Mouse (Mus musculus) thymus, postnatal 14 days (tissue): ENCODE results near the gene Inca1.

Experiments
- DNase-seq: peaks from one replicate; pipeline ENCODE4 v3.0.0; 2021

The Inca1 gene

DNA sequence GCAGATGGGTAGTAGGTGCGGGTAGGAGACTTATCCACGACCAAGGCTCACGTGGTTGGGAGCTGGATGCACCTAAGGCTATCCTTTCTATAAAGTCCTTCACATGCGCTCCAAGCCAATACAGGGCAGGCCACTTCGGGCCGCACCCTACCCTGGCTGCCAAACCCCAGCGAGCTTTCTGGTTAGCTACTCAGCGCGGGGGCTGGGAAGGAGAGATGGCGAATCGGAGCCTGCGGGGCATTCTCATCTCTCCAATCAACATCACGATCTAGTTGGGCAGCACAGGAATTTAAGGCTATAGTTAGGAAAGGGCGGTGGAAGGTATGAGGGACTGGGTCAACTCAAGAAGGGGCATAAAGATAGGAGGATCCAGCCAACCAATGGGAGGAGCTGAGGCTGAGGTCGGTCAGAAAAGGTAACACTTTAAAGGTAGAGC, 31.6 kb downstream of the Inca1 start:
- DNase-seq = no peak

DNA sequence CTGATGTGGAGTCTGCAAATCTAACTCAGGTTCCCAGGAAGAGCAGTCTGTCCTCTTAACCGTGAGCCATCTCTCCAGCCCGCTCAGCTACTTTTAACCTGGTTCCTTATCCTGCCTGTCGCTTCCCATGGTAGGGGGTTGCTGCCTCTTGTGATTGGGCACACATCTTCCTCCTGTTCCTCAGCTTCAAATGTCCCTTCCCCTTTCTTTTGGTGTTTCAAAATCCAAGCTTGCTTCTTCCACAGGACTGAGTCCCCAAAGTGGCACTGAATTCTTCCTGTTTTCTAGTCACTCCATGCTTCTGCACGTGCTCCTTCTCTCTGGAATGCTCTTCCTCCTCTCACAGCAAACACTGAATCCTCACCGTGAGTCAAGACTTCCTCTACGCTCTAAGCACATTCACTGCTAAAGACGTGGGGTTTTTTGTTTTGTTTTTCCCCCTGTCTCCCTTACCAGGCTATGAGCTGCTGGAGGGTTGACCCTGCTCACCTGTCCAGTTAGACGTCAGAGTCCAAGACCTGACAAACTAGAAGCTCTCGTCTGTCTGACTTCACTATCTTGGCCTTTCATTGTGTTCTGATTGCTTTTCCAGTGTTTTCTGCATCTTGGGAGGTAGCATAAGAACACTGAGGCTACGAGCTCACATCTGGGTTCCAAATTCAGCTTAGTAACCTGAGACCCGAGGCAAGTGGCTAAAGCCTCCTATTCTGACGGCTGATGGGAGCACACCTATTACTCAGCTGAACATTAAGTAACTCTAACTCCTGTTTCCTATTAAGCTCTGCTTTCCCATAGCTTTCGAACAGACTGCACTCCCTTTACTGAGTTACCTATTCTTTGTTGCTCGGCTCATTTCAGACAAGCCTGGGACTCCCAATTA, 32.4 kb downstream of the Inca1 start:
- no peak for DNase-seq

DNA sequence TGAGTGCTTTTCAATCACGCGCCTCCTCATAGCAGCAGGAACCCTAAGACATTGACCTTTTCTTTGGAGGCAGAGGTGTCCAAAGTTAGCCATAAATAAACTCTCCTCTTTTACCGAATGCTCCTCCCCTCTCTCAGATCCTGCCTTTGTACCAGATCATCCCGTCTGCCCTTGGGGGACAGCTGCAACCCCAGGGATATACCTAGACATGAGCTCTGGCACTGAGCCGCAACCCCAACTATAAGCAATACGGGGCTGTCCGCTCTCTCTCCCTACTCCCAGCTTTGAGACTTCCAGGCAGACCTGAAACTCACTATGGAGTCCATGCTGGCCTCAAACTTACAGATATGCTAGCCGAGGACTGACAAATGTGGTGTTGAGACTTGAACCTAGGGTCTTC, 33.3 kb downstream of the Inca1 start:
- no peak for DNase-seq

DNA sequence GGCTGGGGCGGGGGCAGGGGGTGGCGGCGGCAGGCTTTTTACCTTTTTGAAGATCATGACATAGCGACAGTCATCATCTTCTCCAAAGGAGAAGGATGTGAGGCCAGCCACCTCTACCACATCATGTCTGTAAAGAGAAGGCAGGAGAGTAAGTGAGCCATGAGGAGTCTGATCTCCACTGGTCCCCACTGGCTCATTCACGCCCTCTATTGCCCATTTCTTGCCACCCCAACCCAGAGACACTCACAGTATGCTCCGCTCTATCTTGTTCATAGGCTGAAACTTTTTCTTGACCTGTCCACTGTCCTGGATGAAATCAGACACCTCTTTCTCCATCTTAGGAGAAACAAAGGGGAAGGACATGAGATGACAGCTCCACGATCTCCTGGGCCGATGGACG, 35.2 kb downstream of the Inca1 start:
- no peak for DNase-seq

DNA sequence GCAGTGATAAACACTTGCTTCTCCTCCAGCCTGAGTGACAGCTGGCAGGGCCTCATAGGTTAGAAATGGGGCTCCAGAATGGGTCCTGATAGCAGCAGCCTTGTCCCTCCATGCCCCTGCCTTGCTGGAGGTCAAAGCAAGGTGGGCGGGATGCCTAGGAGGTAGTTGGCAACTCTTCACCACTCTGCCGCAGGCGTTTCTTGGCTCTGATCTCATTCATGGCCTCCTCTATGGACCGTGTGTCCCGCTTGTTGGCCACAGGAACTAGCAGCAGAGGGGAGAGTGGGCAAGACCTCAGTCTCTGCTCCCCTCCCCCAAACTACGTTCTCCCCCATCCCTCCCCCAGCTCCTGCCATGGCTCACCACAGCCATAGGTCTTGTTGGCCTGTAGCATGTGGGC, 36.0 kb downstream of the Inca1 start:
- DNase-seq = no peak

DNA sequence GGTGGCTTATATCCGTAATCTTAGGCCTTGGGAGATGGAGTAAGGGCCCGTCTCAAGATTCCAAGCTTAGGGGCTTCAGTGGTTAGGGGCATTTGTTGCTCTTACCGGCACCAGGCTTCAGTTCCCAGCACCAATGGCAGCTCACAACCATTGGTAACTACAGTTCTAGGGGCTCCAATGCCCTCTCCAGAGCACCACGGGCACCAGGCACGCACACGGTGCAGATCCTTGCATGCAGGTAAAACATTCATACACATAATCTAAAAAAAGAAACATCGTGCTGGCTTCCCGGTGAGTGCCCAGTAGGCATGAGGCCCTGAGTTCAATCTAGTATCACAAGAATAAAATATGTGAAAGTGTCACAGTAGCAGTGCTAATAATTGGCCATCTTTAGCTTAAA, 36.9 kb downstream of the Inca1 start:
- no peak for DNase-seq

DNA sequence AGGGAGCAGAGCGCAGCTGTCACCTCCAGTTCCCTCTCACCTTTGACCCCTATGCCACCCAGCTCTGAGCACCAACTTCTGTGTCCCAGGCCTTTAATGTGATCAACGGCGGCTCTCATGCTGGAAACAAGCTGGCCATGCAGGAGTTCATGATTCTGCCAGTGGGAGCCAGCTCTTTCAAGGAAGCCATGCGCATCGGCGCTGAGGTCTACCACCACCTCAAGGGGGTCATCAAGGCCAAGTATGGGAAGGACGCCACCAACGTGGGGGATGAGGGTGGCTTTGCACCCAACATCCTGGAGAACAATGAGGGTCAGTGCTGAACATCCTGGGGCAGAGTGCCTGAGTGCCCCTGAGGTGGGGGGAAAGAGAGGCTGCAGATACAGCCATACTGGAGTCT, 39.4 kb downstream of the Inca1 start:
- DNase-seq = no peak

DNA sequence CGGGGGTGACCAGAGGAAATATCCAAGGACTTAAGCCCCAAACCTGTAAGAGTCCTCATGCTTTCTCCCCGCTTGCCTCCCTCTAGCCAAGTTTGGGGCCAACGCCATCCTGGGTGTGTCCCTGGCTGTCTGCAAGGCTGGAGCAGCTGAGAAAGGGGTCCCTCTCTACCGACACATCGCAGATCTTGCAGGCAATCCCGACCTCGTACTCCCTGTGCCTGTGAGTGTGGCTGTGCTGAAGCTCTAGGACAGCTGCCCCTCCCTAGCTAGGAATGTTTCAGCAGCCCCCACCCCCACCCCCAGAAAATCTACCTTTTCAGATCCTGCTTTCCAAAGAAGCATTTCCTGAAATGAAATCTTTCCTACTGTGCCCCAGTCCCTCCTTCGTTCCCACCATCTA, 41.0 kb downstream of the Inca1 start:
- DNase-seq = no peak

DNA sequence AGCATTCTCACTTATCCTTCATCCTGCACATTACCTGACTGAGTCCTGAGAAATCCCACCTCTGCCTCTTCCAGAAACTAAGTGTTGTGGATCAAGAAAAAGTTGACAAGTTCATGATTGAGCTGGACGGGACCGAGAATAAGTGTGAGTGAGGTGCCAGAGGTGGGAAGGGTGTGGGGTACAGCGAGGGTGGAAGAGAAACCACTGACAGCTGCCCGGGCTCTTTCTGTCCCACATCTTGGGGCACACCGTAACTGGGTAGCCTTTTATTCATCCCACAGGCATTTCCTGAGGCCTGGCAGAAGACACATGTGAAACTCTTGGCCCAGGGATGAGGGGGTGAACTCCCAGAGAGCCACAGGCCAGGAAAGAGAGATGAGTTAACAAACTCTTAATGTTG, 41.4 kb downstream of the Inca1 start:
- DNase-seq = no peak

DNA sequence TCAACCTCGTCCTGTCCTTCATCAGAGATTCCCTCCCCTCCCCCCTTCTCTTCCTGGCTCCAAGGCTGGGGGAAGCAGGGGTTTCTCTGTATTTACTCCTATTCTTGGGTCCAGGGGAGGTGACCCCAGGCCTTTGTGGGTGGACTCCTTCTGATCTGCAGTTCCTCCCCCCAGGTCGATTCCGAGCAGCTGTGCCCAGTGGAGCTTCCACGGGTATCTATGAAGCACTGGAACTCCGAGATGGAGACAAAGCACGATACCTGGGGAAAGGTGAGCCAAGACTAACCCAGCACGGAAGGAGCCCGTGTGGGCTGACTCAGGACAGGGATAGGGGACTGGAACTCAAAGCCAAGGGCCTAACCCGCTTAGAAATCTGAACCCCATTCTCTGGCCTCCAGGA, 42.0 kb downstream of the Inca1 start:
- peak; percentile 42 for DNase-seq

DNA sequence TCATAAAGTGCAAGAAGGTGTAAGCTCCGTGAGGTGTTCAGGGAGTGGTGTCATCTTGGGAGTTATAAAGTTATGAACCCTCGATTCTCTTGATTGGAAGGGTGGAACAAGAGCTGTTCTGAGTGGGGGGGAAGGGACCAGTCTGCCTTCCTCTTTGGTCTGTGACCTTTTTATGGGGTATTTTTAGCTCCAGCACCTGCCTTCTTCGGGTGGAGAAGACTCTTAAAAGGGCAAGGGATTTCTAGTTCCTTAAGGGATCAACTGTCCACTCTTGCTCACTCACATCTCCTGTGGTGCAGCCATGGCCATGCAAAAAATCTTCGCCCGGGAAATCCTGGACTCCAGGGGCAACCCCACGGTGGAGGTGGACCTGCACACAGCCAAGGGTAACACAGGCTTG, 42.4 kb downstream of the Inca1 start:
- DNase-seq = no peak

DNA sequence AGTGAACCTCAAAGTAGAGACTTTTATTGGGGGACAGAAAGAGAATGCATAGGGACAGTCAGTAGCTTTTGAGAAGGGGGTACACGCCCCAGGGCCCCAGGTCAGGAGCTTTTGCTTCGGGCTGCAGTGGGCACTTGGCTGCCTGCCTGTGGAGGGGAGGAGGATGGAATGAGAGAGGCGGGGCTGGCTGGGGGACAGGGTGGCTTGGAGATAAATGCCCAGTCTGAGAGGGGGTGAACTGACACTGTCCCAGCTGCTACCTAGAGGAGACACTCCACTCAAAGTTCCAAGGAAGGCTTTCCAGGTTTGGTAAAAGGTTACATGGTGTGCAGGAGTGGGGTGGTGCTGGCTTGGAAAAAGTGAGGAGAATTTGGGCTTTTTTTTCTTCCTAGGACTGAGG, 43.0 kb downstream of the Inca1 start, which contains the start of gene Eno3:
Gene Eno3, plus strand, starts transcription at position 239 of the 400 bp plus-strand sequence.
- no peak for DNase-seq

DNA sequence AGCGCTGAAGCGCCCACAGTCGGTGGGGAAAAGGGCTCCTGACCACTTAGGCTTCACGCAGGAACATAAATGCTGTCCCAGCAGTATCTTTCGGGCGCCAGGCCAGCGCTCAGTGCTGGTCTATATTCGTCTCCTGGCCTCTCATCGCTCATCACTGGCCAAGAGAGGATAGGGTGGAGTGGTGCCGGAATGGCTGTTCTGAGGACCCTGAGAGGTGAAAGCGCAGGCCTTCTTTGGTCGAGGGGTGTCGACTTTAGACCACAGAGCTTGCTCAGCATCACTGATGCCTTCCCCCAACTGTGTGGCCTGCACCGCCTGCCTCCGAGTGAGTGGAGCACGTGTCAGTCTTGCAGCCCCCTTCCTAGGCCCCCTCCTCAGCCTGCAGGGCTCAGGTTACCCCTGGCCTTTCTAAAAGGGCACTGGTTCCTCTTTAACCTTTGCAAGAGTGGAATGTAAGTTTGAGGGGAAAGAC, 43.5 kb downstream of the Inca1 start:
- DNase-seq = peak; percentile 37

DNA sequence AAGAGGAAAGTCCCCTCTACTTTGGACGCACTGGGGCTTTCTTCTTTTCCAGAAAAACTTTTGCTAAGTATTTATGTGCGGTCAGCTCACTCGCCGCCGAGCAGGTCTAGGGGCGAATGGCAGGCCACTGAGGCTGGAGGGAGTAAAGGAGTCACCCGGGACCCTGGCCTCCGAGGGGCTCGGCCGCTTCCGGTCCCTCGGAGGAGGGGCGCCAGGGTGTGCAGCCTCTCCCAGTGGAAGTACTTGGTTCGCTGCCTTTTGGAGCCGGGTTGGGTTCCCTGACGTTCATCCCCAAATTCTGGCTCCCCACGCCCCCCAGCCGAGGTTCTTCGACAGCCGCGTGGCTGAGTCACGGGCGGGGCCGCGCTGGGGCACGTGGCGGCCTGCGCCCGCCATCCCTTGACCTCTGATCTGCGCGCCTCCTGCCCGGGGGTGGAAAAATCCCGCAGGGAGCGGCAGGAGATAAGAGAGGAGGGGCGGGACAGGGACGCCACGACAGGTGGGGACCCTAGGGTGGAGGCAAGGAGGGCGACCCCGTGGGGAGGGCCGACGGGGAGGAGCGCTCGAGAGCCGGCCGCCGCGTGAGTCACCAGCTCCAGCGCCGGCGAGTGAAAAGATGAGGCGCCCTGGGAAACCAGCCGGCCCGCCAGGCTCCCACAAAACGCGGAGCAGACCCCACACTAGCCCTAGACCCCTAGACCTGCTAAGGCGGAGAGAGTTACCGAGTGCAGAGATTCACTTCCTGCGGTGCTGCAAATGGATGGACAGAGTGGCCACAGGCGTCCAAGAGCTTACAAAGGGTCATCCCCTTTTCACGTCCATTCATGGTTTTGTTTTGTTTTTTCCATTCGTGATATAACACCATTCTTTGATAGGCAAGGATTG, 44.1 kb downstream of the Inca1 start:
- DNase-seq = peak; percentile 73

DNA sequence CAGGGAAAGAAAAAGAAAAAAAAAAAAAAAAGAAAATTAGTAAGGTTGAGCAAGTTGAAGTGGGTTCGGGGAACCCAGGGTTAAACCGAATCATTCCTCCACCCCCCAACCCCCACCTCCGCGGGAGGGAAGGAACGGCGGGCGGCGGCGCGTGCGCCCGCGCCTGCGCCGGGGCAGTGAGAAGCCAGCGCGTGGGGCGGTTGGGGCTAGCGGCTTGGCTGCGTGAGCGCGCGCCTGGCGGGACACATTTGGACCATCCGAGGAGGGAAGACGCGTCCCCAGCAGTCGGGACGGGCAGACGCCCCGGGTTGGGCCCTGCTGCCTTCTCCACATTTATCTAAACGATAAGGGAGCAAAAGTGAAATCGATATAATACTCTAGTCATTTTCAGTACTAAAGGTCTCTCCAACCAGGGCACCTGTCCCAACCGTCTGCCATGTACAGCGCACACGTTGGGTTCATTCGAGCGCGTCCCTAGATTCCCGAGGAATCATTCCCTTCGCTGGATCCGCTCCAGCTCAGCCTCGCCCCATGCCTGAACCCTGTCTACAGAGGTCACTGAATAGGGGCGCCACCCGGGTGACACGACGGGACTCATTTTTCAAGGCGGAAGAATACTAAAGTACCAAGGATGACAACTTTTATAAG, 44.9 kb downstream of the Inca1 start:
- DNase-seq = peak; percentile 85

DNA sequence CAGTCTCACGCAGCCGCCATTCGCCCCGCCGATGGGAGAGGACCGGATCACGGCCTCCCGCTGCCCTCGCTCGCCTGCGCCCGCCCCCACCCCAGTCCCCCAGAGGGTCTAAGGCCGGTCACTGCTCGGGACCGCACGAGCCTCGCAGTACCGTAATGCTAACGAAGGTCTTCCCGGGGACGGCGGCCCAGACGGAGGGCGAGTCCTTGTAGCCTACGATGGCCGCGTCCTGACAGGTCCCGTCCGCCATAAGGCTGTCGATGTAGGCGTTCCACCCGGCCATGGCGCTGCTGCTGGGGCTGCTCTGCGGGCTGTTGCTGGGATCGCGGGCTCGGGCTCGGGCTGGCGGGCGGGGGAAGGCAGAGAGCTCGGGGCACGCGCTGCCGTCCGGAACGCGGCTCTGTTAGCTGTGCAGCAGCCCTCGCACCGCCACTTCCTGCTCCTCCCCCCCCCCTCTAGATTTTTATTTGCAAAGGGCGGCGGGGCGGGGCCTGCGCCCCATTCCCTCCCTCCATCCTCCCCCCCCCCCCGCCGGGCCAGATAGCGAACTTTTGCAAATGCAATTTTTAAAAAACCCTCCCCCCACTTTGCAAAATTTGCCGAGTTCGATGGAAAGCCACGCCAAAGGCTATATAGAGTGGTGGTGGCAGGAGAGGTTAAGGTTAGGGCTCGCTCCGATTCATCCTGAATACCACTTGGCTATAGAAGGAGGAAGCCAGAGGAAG, 45.6 kb downstream of the Inca1 start, which contains the start of gene Pfn1:
Gene Pfn1, minus strand, starts transcription at position 447 of the 725 bp plus-strand sequence.
- peak; percentile 90 for DNase-seq

DNA sequence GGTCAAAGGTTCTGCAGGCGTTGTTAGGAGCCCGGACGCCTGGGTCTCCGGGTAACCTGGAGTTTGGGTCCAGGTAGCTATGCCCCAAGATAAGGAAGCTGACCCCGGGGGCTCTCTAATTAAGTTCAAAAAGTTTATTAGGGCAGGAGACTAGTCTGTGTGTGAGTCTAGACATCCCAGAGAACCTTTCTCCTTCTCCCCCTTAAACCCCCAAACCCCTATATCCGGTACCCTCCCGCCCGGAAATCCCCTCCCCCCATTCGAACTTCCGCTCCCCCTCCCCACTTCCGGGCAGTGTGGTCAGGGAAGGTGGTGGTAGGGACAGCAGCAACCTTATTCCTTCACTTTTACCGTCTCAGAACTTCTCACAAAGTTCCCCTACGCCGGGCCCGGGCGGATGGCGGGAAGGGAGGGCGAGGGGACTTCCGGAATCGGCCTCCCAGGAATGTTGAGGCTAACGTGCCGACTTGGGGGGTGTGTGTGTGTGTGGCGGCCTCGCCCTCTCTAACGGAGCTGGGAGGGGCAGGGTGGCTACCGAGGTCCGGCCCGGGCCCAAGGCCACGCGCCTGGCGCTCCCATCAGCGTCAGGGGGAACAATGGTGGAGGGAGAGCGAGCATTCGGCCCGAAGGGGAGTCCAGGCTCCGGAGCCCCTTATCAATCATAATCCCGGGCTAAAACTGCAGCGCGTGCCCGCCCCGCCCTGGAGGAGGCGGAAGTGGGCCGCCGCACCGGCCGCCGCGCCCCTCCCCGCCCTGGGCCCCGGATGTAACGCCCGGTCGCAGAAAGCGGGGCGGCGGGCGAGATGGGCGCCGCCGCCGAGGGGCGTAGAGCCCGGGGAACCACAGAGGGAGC, 46.4 kb downstream of the Inca1 start:
- peak; percentile 89 for DNase-seq

DNA sequence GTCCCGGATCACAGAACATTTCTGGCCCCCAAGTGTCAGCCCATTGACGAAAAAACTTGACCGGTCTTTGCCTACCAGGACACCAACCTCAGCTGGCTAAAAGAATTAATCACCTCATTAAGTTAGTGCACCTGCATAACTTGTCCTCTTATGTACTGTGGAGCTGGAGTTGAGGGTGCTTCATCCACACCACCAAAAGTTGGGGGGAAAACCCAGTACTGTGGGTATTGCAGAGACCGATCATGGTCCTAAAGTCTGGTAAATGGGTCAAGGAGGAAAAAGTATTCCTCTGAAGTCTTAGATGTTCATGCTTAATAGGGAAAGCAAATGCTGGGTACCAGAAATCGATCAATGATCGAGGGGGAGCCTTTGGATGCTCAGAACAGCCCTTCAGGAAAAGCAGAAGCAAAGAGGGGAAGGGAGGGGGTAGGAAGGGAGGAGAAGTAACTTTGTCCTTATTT, 47.0 kb downstream of the Inca1 start:
- DNase-seq = no peak

DNA sequence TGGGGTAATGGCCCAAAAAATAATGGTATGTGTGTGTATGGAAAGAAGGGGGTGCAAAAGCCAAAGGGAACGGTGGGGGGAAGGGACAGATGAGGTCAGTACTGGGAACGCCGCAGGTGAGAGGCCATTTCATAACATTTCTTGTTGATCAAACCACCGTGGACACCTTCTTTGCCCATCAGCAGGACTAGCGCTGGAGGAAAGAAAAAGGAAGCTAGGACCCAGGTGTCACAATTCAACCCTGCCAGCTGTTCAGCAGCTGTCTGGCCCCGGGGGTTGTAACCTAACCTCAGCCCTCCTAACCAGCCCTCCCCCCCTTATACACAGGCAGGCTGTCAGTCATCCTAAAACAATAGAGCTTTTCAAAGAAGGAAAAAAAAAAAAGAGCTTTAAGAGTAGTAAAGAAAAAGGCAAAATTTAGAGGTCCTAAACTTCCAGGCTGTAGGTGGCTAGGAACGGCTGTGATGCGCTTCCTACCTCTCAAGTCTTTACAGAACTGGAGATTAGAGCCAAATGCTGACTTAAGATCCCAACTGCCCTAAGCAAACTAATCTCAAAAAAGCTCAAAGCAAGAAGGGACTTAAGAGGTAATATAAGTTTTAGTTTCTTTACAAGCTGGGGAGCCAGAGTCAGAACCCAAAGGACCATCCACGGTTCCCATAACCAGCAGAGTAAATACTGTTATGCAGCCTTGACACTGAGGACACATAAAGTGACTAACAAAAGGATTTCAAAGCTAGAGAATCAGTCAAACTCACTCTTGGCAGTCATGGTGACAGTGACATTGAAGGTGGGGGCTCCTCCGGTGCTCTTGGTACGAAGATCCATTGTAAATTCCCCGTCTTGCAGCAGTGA, 47.7 kb downstream of the Inca1 start:
- DNase-seq = peak; percentile 76

DNA sequence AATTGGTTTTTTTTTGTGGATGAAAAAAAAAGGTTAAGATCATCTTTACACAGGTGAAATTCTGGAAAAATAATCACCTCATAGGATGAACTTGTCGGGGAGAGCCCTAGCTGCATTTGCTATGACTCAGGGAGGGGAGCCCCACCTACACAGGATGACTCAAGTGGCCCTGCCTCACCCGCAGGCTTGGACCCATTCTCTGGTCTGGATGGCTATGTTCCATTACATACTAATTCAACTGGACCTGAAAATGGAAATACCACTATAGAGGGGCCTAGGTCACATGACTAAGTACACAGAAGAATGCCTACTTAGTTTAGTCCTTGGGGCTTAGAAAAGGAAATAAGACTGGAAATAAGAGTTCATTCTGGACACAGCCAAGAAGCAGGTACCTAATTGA, 48.6 kb downstream of the Inca1 start:
- no peak for DNase-seq
